Mouse (Mus musculus) neural tube, embryonic 11.5 days (tissue): ENCODE data around the gene Gm9837. TPM values are rescaled to one million over a fixed set of nuclear protein-coding genes. Genes with fewer than 3 reads are reported as not detected.

Experiments used
- ATAC-seq: fragments of 200-750 bp; cut with Nextera tagmentation; 2 replicates; pipeline ENCODE4 v1.8.0; 2017; ENCODE audit warnings: moderate number of reproducible peaks, mild to moderate bottlenecking, moderate TSS enrichment, moderate library complexity; ENCODE audit not compliant: insufficient read depth, low FRiP score, low TSS enrichment
- DNase-seq: peaks from one replicate; pipeline ENCODE4 v3.0.0-alpha.2; 2015; ENCODE audit warnings: low spot score
- H3K27ac ChIP-seq: fragments of 300-500 bp; sonication (generic); 2 replicates; pipeline ENCODE4 v1.5.1; 2014; ENCODE audit warnings: low read depth, mild to moderate bottlenecking, low read length
- H3K27me3 ChIP-seq: fragments of 300-500 bp; sonication (generic); 2 replicates; pipeline ENCODE4 v1.6.1; 2014; ENCODE audit warnings: mild to moderate bottlenecking, low read length, mixed read lengths; ENCODE audit not compliant: control insufficient read depth, insufficient read depth
- H3K36me3 ChIP-seq: fragments of 300-500 bp; sonication (generic); 2 replicates; pipeline ENCODE4 v1.6.1; 2014; ENCODE audit warnings: mild to moderate bottlenecking, low read length, moderate library complexity, mixed read lengths; ENCODE audit not compliant: control insufficient read depth, insufficient read depth
- H3K4me1 ChIP-seq: fragments of 300-500 bp; sonication (generic); 2 replicates; pipeline ENCODE4 v1.6.1; 2014; ENCODE audit warnings: low read length, mixed read lengths; ENCODE audit not compliant: control insufficient read depth, insufficient read depth
- H3K4me2 ChIP-seq: fragments of 300-500 bp; sonication (generic); 2 replicates; pipeline ENCODE4 v1.6.1; 2014; ENCODE audit warnings: low read depth, mild to moderate bottlenecking, moderate library complexity
- H3K4me3 ChIP-seq: fragments of 300-500 bp; sonication (generic); 2 replicates; pipeline ENCODE4 v1.5.1; 2014; ENCODE audit warnings: low read depth, low read length
- H3K9ac ChIP-seq: fragments of 300-500 bp; sonication (generic); 2 replicates; pipeline ENCODE4 v1.6.1; 2014; ENCODE audit warnings: mild to moderate bottlenecking, low read length
- H3K9me3 ChIP-seq: fragments of 300-500 bp; sonication (generic); 2 replicates; pipeline ENCODE4 v1.6.1; 2016; ENCODE audit warnings: low read length; ENCODE audit not compliant: control insufficient read depth
- WGBS: fragments of 180-500 bp; shearing (Covaris S2); extraction: QIAGEN DNeasy Blood & Tissue Kit; methylation state at CpG from one replicate; pipeline ENCODE4 v1.1.7; 2014; 5-methylcytosine and 5-hydroxymethylcytosine counted together
- polyA plus RNA-seq: library from polyadenylated mRNA; unstranded; fragments of >200 nt; fragmentation: Nextera tagmentation; extraction: Ambion mirVana; gene quantifications from 2 replicates; pipeline ENCODE4 v1.2.1, GENCODE M21; 2014

Gene Gm9837
- polyA plus RNA-seq, 1 experiment from 2014 or later = not detected

DNA sequence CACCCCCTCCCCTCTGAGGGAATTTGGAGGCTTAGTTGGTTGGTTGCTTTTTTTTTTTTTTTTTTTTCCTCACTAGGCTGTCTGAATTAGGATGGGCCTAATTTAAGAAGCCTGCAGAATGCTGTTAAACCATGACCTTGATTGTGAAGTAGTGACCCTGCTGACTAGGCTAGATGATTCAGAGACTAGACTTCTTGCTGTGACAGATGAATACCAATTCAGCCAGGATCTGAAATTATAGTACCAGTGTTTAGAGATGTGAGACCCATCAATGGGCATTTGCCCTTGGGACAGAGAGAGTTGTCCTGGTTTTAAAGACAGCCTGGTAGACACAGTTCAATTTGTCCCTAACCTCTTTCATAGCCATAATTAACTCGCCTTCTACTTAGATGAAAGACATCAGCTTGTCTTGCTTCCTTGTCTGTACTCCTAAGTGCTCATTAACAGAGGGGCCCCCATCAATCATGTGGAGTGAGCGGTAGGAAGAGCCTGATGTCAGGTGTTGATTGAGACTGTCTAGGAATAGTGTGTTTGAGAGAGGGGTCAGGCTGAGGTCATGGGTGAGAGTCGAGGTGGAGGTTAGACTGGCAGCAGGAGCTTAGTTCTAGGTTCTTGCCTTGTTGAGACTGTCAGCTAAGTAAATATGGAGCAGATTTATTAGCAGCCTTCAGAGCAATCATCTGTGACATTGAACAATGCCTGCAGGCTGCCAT is 23.1 kb upstream of the Gm9837 start:
- H3K4me1 ChIP-seq = peaks cover 7% of the 10 kb centered on the region
- H3K9ac ChIP-seq = no peak overlapping the region
- DNase-seq = peak; percentile 51
- H3K4me3 ChIP-seq = no peak overlapping the region
- no peaks in the 10 kb centered on the region for H3K36me3 ChIP-seq
- no peak overlapping the region for H3K27ac ChIP-seq
- peak; percentile 51; the same call in 1 of the 2 replicates for ATAC-seq
- WGBS = 11% methylated on average over 3 of the region's 3 CpGs
- no peaks in the 10 kb centered on the region for H3K9me3 ChIP-seq
- H3K27me3 ChIP-seq = no peaks in the 10 kb centered on the region
- H3K4me2 ChIP-seq = no peak overlapping the region

DNA sequence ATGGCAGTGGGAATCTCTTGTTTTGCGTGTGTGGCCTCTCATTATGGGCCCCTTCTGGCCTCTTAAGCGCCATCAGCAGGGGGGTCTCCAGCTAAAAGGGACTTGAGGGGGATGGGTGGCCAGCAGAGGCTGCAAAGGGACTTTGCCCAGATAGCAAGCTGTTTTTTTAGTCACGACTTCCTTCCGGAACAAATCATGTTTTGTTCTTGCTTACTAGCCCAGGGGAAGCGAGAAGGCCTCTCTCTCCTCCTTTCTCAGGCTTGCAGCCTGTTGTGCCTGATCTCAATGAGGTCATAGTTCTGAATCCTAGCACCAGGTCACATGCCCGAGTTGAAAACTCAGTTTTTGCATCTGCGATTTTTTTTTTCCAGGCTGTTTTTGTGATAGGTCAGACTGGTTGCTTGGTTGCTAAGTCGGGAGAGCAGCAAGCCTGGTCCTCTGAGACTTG is 21.7 kb upstream of the Gm9837 start:
- DNase-seq = peak; percentile 69
- Histone ChIP-seq H3K4me2 (no peak overlapping the region; the same call in 1 of the 2 replicates), H3K27me3 (peaks cover 12% of the 10 kb centered on the region), H3K4me3 (no peak overlapping the region), H3K36me3 (no peaks in the 10 kb centered on the region), H3K9ac (no peak overlapping the region), H3K27ac (peak overlapping the region; percentile 30), H3K4me1 (peaks cover 7% of the 10 kb centered on the region), H3K9me3 (no peaks in the 10 kb centered on the region)
- peak; percentile 42; the same call in 1 of the 2 replicates for ATAC-seq
- whole genome bisulfite sequencing = 14% methylated on average over 8 of the region's 8 CpGs

DNA sequence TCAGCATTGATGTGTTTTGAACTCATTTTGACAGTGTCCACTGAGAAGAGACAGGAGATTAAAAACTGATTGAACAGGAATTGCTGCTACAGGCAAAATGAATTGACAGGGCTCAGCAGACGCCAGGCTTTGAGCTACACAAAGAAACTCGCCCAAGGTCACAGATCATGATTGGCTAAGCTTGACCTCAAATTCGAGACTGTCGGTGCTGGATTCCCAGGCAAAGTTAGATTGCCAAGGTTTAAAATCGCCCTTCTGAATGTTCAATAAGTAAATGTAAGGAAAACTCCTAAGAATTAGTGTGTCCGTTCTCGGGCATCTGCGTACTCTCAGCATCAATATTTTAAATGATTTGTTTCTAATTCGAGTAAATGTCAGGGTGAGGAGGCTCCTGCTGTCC is 19.1 kb upstream of the Gm9837 start:
- Histone ChIP-seq H3K9me3 (no peaks in the 10 kb centered on the region), H3K36me3 (no peaks in the 10 kb centered on the region), H3K4me2 (no peak overlapping the region), H3K27me3 (peaks cover 22% of the 10 kb centered on the region), H3K4me1 (peaks cover 7% of the 10 kb centered on the region), H3K4me3 (no peak overlapping the region), H3K27ac (no peak overlapping the region), H3K9ac (no peak overlapping the region)
- WGBS = 80% methylated on average over 9 of the region's 9 CpGs
- no peak for DNase-seq
- no peak for ATAC-seq

GRCm38 (mm10) chr11:53489007-53489406 is 18.7 kb upstream of the Gm9837 start:
- ATAC-seq = no peak
- Histone ChIP-seq H3K27ac (no peak overlapping the region), H3K4me3 (no peak overlapping the region), H3K27me3 (peaks cover 22% of the 10 kb centered on the region), H3K4me1 (peaks cover 7% of the 10 kb centered on the region), H3K9me3 (no peaks in the 10 kb centered on the region), H3K4me2 (no peak overlapping the region), H3K36me3 (no peaks in the 10 kb centered on the region), H3K9ac (no peak overlapping the region)
- DNase-seq = no peak
- 96% methylated on average over 5 of the region's 5 CpGs for WGBS

GRCm38 (mm10) chr11:53486822-53487594 is 16.7 kb upstream of the Gm9837 start:
- 12% methylated on average over 27 of the region's 27 CpGs for WGBS
- peak; percentile 19 for DNase-seq
- peak overlapping the region; percentile 15; the same call in 1 of the 2 replicates for H3K4me2 ChIP-seq
- peaks cover 3% of the 10 kb centered on the region; the same call in 1 of the 2 replicates for H3K4me1 ChIP-seq
- H3K27me3 ChIP-seq = peaks cover 22% of the 10 kb centered on the region
- no peak overlapping the region for H3K27ac ChIP-seq
- H3K4me3 ChIP-seq = no peak overlapping the region
- H3K36me3 ChIP-seq = no peaks in the 10 kb centered on the region
- H3K9me3 ChIP-seq = no peaks in the 10 kb centered on the region
- no peak overlapping the region for H3K9ac ChIP-seq
- no peak for ATAC-seq

DNA sequence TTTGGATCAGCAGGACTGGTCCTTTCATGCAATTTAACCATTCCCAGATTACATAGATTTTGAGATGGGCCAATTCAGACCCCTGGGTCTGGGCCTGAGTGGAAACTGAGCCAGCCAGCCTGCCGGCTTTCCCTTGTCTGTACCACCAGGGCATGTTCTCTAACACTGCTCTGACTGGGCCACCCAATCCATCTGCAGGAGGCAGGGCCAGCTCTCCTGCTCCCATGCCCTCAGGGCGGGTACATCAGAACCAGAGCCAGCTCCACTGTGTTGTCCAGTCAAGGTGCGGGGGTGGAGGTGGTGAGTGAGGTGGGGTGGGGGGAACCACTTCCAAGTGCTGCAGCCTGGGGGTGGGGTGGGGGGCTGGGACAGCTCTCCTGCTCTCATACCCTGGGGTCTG is 16.1 kb upstream of the Gm9837 start:
- Histone ChIP-seq H3K4me1 (no peaks in the 10 kb centered on the region; the same call in 1 of the 2 replicates), H3K27ac (no peak overlapping the region), H3K36me3 (no peaks in the 10 kb centered on the region), H3K4me3 (no peak overlapping the region), H3K9me3 (no peaks in the 10 kb centered on the region), H3K27me3 (peaks cover 24% of the 10 kb centered on the region), H3K9ac (no peak overlapping the region), H3K4me2 (no peak overlapping the region)
- ATAC-seq (no peak), DNase-seq (no peak)
- WGBS = 76% methylated on average over 3 of the region's 3 CpGs

- H3K9ac ChIP-seq = no peak overlapping the region
- H3K27me3 ChIP-seq = peaks cover 29% of the 10 kb centered on the region
- no peak overlapping the region for H3K4me2 ChIP-seq
- no peaks in the 10 kb centered on the region for H3K36me3 ChIP-seq
- H3K4me3 ChIP-seq = no peak overlapping the region
- no peak for DNase-seq
- H3K4me1 ChIP-seq = no peaks in the 10 kb centered on the region; the same call in 1 of the 2 replicates
- no peak for ATAC-seq
- no peak overlapping the region for H3K27ac ChIP-seq
- H3K9me3 ChIP-seq = no peaks in the 10 kb centered on the region
- 43% methylated on average over 3 of the region's 3 CpGs for WGBS
These were observed 15.4 kb upstream of the Gm9837 start for GRCm38 (mm10) chr11:53485719-53486118.

DNA sequence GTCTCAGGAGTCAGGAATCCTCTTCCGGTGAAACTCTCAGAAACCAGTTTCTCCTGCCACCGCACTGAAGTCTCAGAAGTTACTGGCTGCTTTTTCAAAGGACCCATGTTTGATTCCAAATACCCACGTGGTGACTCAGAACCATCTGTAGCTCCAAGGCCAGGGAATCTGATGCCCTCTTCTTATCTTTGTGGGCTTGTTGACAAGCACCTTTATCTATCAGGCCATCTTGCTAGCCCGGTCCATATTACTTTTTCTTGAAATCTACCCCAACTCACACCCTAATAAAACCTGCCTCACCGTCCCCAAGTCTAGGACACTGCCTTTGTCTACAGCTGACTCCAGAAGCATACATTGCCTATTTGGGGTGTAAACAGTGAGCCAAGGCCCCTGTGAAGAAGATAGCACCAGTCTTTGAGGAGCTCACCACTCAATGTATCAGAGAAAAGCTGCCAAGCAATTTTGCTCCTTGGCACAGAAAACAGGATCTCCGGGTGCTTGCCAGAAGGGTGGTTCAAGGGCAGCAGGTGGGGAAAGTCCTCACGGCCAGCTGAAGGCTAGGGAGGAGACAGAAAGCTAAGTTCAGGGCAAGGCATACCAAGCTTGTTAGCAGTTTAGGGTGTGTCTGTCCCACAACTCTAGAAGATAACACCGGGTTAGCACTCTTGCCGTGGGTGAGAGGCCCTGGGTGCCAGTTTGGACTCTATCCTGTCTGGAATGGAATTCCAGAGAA is 13.0 kb upstream of the Gm9837 start:
- Histone ChIP-seq H3K27me3 (peaks cover 52% of the 10 kb centered on the region), H3K27ac (no peak overlapping the region)

More for the DNA sequence above, 13.0 kb upstream of the Gm9837 start:
- no peak for ATAC-seq
- Histone ChIP-seq H3K36me3 (no peaks in the 10 kb centered on the region), H3K9ac (no peak overlapping the region), H3K9me3 (no peaks in the 10 kb centered on the region), H3K4me1 (peaks cover 4% of the 10 kb centered on the region), H3K4me3 (no peak overlapping the region), H3K4me2 (no peak overlapping the region)
- WGBS = 77% methylated on average over 9 of the region's 9 CpGs
- DNase-seq = no peak
